Mouse (Mus musculus): ENCODE data around the gene Olfr444. TPM values are rescaled to one million over a fixed set of nuclear protein-coding genes. Genes with fewer than 3 reads are reported as not detected.

The Olfr444 gene
- total RNA-seq (2018; cell fraction: chromatin; rRNA removed): not detected
- not detected for total RNA-seq (2018; cell fraction: cytosol; rRNA removed)
- not detected for total RNA-seq (2018; cell fraction: nucleus; rRNA removed)
- polyA plus RNA-seq (2018): not detected in 3 replicates

GRCm38 (mm10) chr6:42948767-42949166 lies at the start of gene Olfr444:
Gene Olfr444, plus strand, starts transcription at chr6:42949067.
- no peak within 1 kb of the TSS for H3K4me3 ChIP-seq (ENCODE audit: inconsistent target)
- no peaks in the 10 kb centered on the region for H3K79me2 ChIP-seq (ENCODE audit: inconsistent target)
- H3K36me3 ChIP-seq (ENCODE audit: inconsistent target): no peaks in the 10 kb centered on the region
- 70% methylated on average over 1 of the region's 1 CpGs for WGBS (ENCODE audit: missing documents)
- H3K27ac ChIP-seq: no peak within 1 kb of the TSS

GRCm38 (mm10) chr6:42900345-42900744 lies 48.5 kb upstream of the Olfr444 start:
- WGBS (ENCODE audit: missing documents): 0% methylated on average over 1 of the region's 1 CpGs
- no peak overlapping the region for H3K27ac ChIP-seq
- H3K36me3 ChIP-seq (ENCODE audit: inconsistent target): no peaks in the 10 kb centered on the region
- no peak overlapping the region for H3K4me3 ChIP-seq (ENCODE audit: inconsistent target)
- no peaks in the 10 kb centered on the region for H3K79me2 ChIP-seq (ENCODE audit: inconsistent target)

DNA sequence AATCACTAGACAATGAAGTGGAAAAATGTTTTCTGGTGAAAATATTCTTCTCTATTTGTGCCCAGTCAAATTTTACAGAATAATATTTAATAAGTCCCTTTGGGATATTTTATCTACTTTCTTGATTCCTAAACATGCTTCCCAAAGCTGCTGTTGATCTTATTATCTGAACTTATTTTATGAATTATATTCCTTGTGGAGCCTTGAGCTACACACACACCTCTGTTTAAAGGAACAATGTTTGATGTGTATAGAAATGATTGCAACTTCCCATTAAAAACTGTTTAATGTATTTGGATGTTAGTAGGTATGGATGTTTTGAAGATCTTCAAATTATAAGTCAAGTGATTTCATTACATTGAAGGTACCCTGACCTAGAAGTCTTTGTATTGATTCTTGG lies 40.3 kb upstream of the Olfr444 start, which contains the start of gene Olfr447:
TSS of gene Olfr447 (plus strand) at position 301 of the 400 bp plus-strand sequence.
- Histone ChIP-seq H3K36me3 (ENCODE audit: inconsistent target) (no peaks in the 10 kb centered on the region), H3K4me3 (ENCODE audit: inconsistent target) (no peak within 1 kb of the TSS), H3K79me2 (ENCODE audit: inconsistent target) (no peaks in the 10 kb centered on the region), H3K27ac (no peak within 1 kb of the TSS)

- H3K79me2 ChIP-seq (ENCODE audit: inconsistent target): no peaks in the 10 kb centered on the region
- no peaks in the 10 kb centered on the region for H3K36me3 ChIP-seq (ENCODE audit: inconsistent target)
- 63% methylated on average over 2 of the region's 2 CpGs for WGBS (ENCODE audit: missing documents)
- H3K4me3 ChIP-seq (ENCODE audit: inconsistent target): no peak within 1 kb of the TSS
- no peak within 1 kb of the TSS for H3K27ac ChIP-seq
Observed at GRCm38 (mm10) chr6:42921077-42921476, 27.8 kb upstream of the Olfr444 start, which contains the start of gene Olfr446. Gene Olfr446, plus strand, starts transcription at chr6:42921377.

- Histone ChIP-seq H3K4me3 (ENCODE audit: inconsistent target) (no peak overlapping the region), H3K27ac (no peak overlapping the region)
Observed at GRCm38 (mm10) chr6:42980377-42980776, 31.5 kb downstream of the Olfr444 start.

More at GRCm38 (mm10) chr6:42980377-42980776, 31.5 kb downstream of the Olfr444 start:
- H3K36me3 ChIP-seq (ENCODE audit: inconsistent target): no peaks in the 10 kb centered on the region
- H3K79me2 ChIP-seq (ENCODE audit: inconsistent target): no peaks in the 10 kb centered on the region

Other genes starting within 250 kb of the Olfr444 start
- gene Tcaf1, start 239.0 kb upstream of the Olfr444 start, polyA plus RNA-seq (2018): 0.69 to 0.89 TPM (median 0.70 TPM) in 3 replicates
- gene Olfr453, start 209.7 kb upstream of the Olfr444 start, polyA plus RNA-seq (2018): not detected in 3 replicates
- not detected in 3 replicates for gene Olfr38, start 192.7 kb upstream of the Olfr444 start, polyA plus RNA-seq (2018)
- gene Olfr452, start 164.0 kb upstream of the Olfr444 start, polyA plus RNA-seq (2018): not detected in 3 replicates
- gene Olfr450, start 137.1 kb upstream of the Olfr444 start, polyA plus RNA-seq (2018): not detected in 3 replicates
- not detected in 3 replicates for gene Olfr449, start 114.7 kb upstream of the Olfr444 start, polyA plus RNA-seq (2018)
- not detected in 3 replicates for gene Olfr448, start 58.6 kb upstream of the Olfr444 start, polyA plus RNA-seq (2018)
- not detected in 3 replicates for gene Olfr447, start 40.2 kb upstream of the Olfr444 start, polyA plus RNA-seq (2018)
- not detected in 3 replicates for gene Olfr446, start 27.7 kb upstream of the Olfr444 start, polyA plus RNA-seq (2018)
- not detected in 3 replicates for gene Olfr441, start 157.3 kb downstream of the Olfr444 start, polyA plus RNA-seq (2018)
- not detected in 3 replicates for gene Olfr237-ps1, start 197.5 kb downstream of the Olfr444 start, polyA plus RNA-seq (2018)
- not detected in 3 replicates for gene Olfr437, start 214.2 kb downstream of the Olfr444 start, polyA plus RNA-seq (2018)
- gene Olfr13, start 223.1 kb downstream of the Olfr444 start, polyA plus RNA-seq (2018): not detected in 3 replicates
- gene Olfr435, start 248.1 kb downstream of the Olfr444 start, polyA plus RNA-seq (2018): not detected in 3 replicates